Mouse (Mus musculus): ENCODE results near the gene Cybrd1.

Cybrd1 gene

GRCm38 (mm10) chr2:71168461-71169021 is 50.8 kb downstream of the Cybrd1 start:
- DNase-seq (ENCODE audit: low spot score in 2 of 2), result no peak

GRCm38 (mm10) chr2:71173031-71173430 is 55.3 kb downstream of the Cybrd1 start:
- DNase-seq (ENCODE audit: low spot score in 2 of 2), result no peak

DNA sequence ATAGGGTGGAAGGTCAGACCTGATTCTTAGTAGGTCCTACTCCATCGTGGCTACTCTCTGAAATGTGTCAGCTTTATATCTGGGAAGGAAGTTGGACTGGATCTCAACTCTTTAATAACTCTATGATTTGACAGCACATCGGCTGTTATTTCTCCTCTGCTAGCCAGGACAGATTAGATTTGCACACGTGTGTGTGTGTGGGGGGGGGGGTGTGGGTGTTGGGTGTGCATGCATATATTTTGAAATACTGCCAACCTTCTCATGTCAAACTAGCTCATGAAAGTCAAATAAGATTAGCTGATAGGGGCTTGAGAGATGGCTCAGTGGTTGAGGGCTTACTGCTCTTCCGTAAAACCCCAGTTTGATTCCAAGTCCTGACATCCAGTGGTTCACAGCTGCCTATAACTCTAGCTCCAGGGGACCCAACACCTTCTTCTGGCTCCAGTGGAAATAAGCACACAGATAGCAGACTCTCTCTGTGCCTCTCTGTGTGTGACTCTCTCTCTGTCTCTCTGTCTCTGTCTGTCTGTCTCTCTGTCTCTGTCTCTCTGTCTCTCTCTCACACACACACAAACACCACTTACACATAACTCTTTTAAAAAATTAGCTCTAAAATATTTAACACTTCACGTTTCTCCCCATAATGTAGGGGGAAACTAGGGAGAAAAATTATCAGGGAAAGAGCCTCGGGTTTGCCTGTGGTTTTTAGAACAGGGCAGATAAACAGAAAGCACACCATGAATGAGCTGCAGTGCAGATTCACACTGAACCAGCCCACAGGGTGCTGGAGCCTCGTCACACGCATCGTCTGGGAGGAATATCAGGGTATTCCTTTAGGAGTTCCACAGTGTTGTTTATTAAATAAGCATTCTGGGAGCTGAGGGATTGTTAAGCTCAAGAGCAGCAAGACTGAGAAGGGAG is 58.9 kb downstream of the Cybrd1 start:
- no peak for DNase-seq (ENCODE audit: low spot score in 2 of 2)

- no peak for DNase-seq (ENCODE audit: low spot score in 2 of 2)
Measured at GRCm38 (mm10) chr2:71177250-71177615, 59.5 kb downstream of the Cybrd1 start.

- DNase-seq (ENCODE audit: low spot score in 2 of 2), result no peak
Measured at GRCm38 (mm10) chr2:71177760-71178159, 60.0 kb downstream of the Cybrd1 start.

DNA sequence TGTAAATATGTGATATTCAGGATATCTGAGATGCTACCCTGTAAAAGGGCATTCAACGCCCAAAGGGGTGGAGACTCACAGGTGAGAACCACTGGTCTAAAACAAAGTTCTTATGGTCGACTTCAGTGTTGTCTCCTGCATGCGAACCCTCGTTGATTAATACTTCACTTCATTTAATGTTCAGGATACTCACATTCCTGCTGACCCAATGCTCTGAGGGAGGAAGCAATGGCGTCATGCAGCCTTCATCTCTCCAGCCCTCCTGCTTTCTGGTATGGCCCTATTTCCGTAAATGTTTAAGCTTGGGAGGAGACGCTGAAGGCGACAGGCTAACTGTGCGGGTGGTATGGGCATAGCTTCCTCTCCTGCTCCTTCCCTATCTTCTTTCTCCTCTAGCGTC is 62.0 kb downstream of the Cybrd1 start:
- DNase-seq (ENCODE audit: low spot score in 2 of 2), result no peak

GRCm38 (mm10) chr2:71180566-71181217 is 63.0 kb downstream of the Cybrd1 start:
- DNase-seq (ENCODE audit: low spot score in 2 of 2), result no peak

- no peak for DNase-seq (ENCODE audit: low spot score in 2 of 2)
Measured at GRCm38 (mm10) chr2:71187950-71188349, 70.2 kb downstream of the Cybrd1 start.

- no peak for DNase-seq (ENCODE audit: low spot score in 2 of 2)
Measured at GRCm38 (mm10) chr2:71188861-71189260, 71.1 kb downstream of the Cybrd1 start.

DNA sequence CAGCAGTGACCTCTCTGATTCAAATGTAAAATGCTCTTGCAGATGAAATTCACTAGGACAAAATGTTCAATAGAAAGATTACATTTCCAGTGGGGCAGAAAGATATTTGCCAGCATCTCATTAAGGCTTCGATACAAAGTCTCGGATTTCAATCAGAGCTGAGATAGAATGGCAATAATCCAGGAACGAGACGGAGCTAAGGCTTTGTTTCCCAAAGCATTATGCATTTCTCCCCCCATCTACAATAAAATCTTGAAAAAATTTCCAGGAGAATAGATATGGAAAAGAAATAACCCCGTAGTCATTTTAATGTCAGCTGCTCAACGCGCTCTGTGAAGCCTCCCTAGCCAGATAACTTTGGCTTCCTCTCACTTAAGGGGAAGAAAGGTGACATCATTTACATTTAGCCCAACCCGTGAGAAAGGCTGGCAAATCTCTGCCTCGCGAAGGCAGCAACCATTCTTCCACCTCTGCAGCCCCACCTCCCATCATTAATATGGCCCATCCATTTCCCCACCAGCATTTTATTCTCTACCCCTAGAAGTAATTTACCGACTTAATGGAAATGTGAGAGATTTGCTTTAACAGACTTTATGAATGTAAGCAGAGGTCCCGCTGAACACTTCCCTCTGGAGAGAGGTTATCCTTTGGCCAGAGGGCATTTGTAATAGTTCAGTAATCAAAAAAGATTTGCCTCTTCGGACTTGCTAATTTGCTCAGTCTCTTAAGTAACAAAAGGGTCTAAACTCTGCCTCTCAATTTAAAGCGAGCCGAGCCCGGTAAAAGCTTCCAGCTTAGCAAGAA is 73.9 kb downstream of the Cybrd1 start:
- no peak for DNase-seq (ENCODE audit: low spot score in 2 of 2)

DNA sequence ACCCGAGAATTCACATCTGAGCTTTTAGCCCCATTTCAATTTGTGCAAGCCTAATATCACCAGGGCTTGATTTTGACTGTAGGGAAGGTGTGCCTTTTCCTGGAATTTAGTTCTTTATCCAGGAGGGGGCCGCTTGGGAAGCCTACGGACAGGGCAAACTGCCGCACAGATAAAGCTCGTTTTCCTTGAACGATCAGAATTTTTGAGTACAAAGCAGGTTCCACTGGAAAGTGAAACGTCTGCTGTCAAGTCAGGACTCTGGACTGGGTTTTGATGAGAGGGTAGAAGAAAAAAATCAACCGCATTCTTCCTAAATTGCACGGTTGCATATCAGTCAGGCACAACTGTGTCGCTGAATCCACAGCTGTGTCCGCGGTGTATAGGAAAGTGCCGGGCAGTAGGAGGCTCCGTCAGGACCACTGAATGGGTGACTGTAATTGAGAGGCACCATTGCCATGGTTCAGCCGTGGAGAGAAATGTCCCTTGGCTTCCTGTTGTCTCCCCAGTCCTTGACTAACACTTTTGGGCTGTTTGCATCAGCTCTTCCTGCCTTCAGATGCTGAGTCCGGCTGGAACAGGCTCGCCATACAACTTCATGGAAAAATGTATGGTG is 74.6 kb downstream of the Cybrd1 start:
- DNase-seq (ENCODE audit: low spot score in 2 of 2), result no peak
